In the genomic region with DNA sequence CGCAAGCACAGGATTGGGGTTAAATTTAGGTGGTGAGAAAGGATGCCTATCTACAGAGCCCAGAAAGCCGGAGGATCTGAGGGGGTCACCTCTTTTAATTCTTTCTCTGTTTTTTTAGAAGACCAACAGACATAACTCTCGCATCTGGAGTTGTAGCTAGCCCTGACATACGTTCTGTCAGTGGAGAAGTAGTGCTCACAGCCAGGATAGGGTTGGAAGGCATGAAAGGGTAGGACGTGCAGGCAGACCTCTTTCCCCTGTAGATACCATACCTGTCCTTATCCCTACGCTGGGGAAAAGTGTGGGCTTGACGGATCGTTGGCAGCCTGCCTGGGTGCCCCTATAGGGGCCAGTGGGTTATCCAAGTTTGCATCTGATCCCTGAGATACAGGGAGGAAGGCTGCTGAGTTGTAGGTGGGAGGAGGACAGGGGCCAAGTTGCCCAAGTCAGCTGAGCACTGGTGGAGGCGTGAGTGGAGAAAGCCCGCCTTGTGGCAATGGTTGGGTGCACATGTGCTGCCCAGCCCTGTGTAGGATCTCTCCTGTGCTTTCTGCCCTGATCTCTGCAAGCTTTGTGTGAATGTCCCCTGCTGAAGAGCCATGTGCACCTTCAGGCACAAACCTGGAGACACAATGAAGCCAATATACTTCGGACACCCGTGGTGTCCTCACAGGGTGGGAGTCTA, we compare ENCODE assay signal across 8 mouse cellular contexts. TPM values are rescaled to one million over a fixed set of nuclear protein-coding genes. Genes with fewer than 3 reads are reported as not detected.
DNase-seq lines count a peak whose midpoint lies in the region; ATAC-seq and TF ChIP-seq lines count a peak whose summit lies in the region.

No protein-coding gene starts in this region.

- WGBS in liver, embryonic 11.5 days: 50% methylated on average over 12 of the region's 12 CpGs
- 71% methylated on average over 12 of the region's 12 CpGs for WGBS in forebrain, embryonic 15.5 days
- WGBS in limb, embryonic 13.5 days: 47% methylated on average over 12 of the region's 12 CpGs
- 59% methylated on average over 12 of the region's 12 CpGs for WGBS in small intestine, adult 2 months

- no peak for TF ChIP-seq POLR2A in small intestine, adult 2 months (IDR thresholded peaks at IDR 0.05; ENCODE audit: low read depth, low read length)

- no peak overlapping the region for H3K4me3 ChIP-seq in liver, embryonic 11.5 days (ENCODE audit: low read depth, low read length)
- no peak overlapping the region for H3K4me3 ChIP-seq in forebrain, embryonic 15.5 days
- H3K4me3 ChIP-seq in limb, embryonic 13.5 days: peak overlapping the region; percentile 52
- peak overlapping the region; percentile 3; the same call in 1 of the 2 replicates for H3K4me3 ChIP-seq in small intestine, adult 2 months (ENCODE audit: low read depth, low read length)

- H3K9ac ChIP-seq in liver, embryonic 11.5 days (ENCODE audit: low read depth, low read length): no peak overlapping the region
- peak overlapping the region; percentile 34; the same call in 1 of the 2 replicates for H3K9ac ChIP-seq in forebrain, embryonic 15.5 days (replicated peaks)
- peak overlapping the region; percentile 71 for H3K9ac ChIP-seq in limb, embryonic 13.5 days

- H3K4me1 ChIP-seq in liver, embryonic 11.5 days (replicated peaks; ENCODE audit: control insufficient read depth, insufficient read depth, low read length): no peaks in the 10 kb centered on the region
- H3K4me1 ChIP-seq in forebrain, embryonic 15.5 days: peaks cover 17% of the 10 kb centered on the region
- H3K4me1 ChIP-seq in limb, embryonic 13.5 days: peaks cover 37% of the 10 kb centered on the region
- H3K4me1 ChIP-seq in small intestine, adult 2 months (ENCODE audit: control insufficient read depth, insufficient read depth, insufficient read length, low read length): no peaks in the 10 kb centered on the region

- no peak for ATAC-seq in liver, embryonic 11.5 days (replicated peaks; ENCODE audit: low FRiP score)
- ATAC-seq in forebrain, embryonic 15.5 days (replicated peaks): no peak
- ATAC-seq in limb, embryonic 13.5 days (ENCODE audit: low FRiP score, low read depth): no peak

- H3K36me3 ChIP-seq in liver, embryonic 11.5 days (ENCODE audit: control insufficient read depth, insufficient read depth, low read length): no peaks in the 10 kb centered on the region
- no peaks in the 10 kb centered on the region for H3K36me3 ChIP-seq in forebrain, embryonic 15.5 days
- H3K36me3 ChIP-seq in limb, embryonic 13.5 days: no peaks in the 10 kb centered on the region
- no peaks in the 10 kb centered on the region for H3K36me3 ChIP-seq in small intestine, adult 2 months (ENCODE audit: control insufficient read depth, insufficient read depth, low read length)

- no peak for DNase-seq in liver, embryonic 11.5 days (ENCODE audit: low spot score)
- no peak for DNase-seq in liver
- no peak for DNase-seq in frontal cortex, adult 2 months (ENCODE audit: extremely low spot score in 1 of 2, low spot score in 1 of 2)
- no peak for DNase-seq in urinary bladder, adult 18-20 months (ENCODE audit: low spot score in 2 of 2)
- DNase-seq in adrenal gland, postnatal 25 days: no peak

- peaks cover 17% of the 10 kb centered on the region for H3K27me3 ChIP-seq in liver, embryonic 11.5 days (replicated peaks; ENCODE audit: control insufficient read depth, insufficient read depth, low read length)
- H3K27me3 ChIP-seq in forebrain, embryonic 15.5 days: no peaks in the 10 kb centered on the region
- H3K27me3 ChIP-seq in limb, embryonic 13.5 days: no peaks in the 10 kb centered on the region
- 0 out of 2 replicates have a peak, but pooled peaks cover 6% of the 10 kb centered on the region for H3K27me3 ChIP-seq in small intestine, adult 2 months (ENCODE audit: control insufficient read depth, insufficient read depth, low read length)

- H3K4me2 ChIP-seq in liver, embryonic 11.5 days: peak overlapping the region; percentile 58
- H3K4me2 ChIP-seq in forebrain, embryonic 15.5 days (replicated peaks): peak overlapping the region; percentile 71
- H3K4me2 ChIP-seq in limb, embryonic 13.5 days (replicated peaks): peak overlapping the region; percentile 91

- no peaks in the 10 kb centered on the region for H3K9me3 ChIP-seq in liver, embryonic 11.5 days (ENCODE audit: control insufficient read depth, low read length)
- H3K9me3 ChIP-seq in forebrain, embryonic 15.5 days: no peaks in the 10 kb centered on the region
- H3K9me3 ChIP-seq in limb, embryonic 13.5 days: no peaks in the 10 kb centered on the region

- no peak for TF ChIP-seq CTCF in small intestine, adult 2 months (IDR thresholded peaks at IDR 0.05; ENCODE audit: extremely low read depth, insufficient read length, insufficient replicate concordance, low read depth, low read length)

- H3K27ac ChIP-seq in liver, embryonic 11.5 days (ENCODE audit: low read depth, low read length): no peak overlapping the region
- no peak overlapping the region for H3K27ac ChIP-seq in forebrain, embryonic 15.5 days (replicated peaks)
- H3K27ac ChIP-seq in limb, embryonic 13.5 days: peak overlapping the region; percentile 58; the same call in 1 of the 2 replicates
- H3K27ac ChIP-seq in small intestine, adult 2 months (ENCODE audit: insufficient read depth, low read depth, low read length): no peak overlapping the region

RNA-seq across cellular contexts. Expression of a gene that starts 1.5 kb away (rescaled TPM):
- polyA plus RNA-seq in liver, embryonic 11.5 days (2014; fragmentation: Nextera tagmentation; extraction: Ambion mirVana): 0.44 and 0.64 TPM in 2 replicates
- polyA plus RNA-seq in forebrain, embryonic 15.5 days (2015; fragmentation: Nextera tagmentation; extraction: Ambion mirVana): 0.31 and 0.41 TPM in 2 replicates
- polyA plus RNA-seq in limb, embryonic 13.5 days (2015; fragmentation: Nextera tagmentation; extraction: Ambion mirVana): 10.2 and 12.8 TPM in 2 replicates
- 0.15 and 1.4 TPM in 2 replicates for polyA plus RNA-seq in small intestine, adult 2 months (2012; rRNA removed)
- 20.0 TPM in 2 replicates for polyA plus RNA-seq in frontal cortex, adult 2 months (2012; rRNA removed)
- total RNA-seq in adrenal gland, postnatal 25 days (2021): 0.15 TPM in 1 of 2 replicates, not detected in the other

Comparison
In these comparisons a context has a peak if more than half of its experiments do, and no peak if none do; other contexts are left out.
1. H3K4me3 ChIP-seq: peak in limb, embryonic 13.5 days (single experiment) and small intestine, adult 2 months (single experiment); none in liver, embryonic 11.5 days (single experiment) and forebrain, embryonic 15.5 days (single experiment).
2. Peak in every context shown above with its lines, with median percentiles within 50 percentile points of each other: H3K4me2 ChIP-seq.